Mouse (Mus musculus) E14TG2a.4 (cell line): ENCODE measurements around the gene Pdzd2.

ENCODE experiments used
- CTCF ChIP-seq: conservative IDR thresholded peaks from 2 replicates; pipeline ENCODE4 v1.5.1; 2014; ENCODE audit warnings: low read length
- NANOG ChIP-seq: IDR thresholded peaks from 2 replicates; pipeline ENCODE4 v1.6.1; 2014; ENCODE audit warnings: borderline replicate concordance, low read length, mixed read lengths
- POU5F1 ChIP-seq: IDR thresholded peaks from 2 replicates; pipeline ENCODE4 v1.6.1; 2014; ENCODE audit warnings: low read length, borderline replicate concordance

DNA sequence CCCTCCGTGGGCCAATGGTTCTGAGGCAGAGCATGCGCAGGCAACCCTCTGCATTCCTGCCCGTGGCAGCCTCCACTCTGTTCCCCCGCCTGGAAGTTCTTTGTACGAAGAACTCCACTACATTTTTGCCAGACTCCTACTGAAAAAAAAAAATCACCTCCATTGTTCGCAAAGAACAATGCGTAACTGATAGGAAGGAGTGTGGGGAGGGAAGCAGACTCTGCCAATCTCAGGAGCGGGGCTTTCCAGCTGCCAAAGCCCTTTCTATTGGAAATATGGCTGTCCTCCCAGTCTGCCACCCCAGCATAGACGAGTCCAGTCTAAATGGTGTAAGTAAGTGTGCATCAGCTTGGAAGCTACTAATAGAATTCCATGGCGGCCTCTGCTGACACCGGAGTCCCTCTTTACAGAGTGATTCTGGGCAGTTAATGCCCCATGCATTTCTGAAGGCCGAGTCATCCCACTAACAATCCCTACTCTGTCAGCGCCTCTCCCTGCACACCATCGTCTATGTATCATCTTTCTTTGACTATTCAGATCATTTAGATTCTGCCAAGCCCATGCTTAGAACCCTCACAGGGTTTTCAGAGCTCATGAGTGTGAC, 221.3 kb downstream of the Pdzd2 start:
- TF ChIP-seq CTCF (no peak), NANOG (no peak), POU5F1 (no peak)
